Mouse (Mus musculus) heart, postnatal 0 days (tissue): ENCODE results near the gene Borcs7. TPM values are rescaled to one million over a fixed set of nuclear protein-coding genes. Genes with fewer than 3 reads are reported as not detected.
A peak's percentile ranks its signal among the peaks of the same experiment; 100 is the strongest.

ENCODE experiments used
- ATAC-seq: fragments of 200-750 bp; cut with Nextera tagmentation; 2 replicates; pipeline ENCODE4 v1.8.0; 2017; ENCODE audit warnings: low read depth, moderate number of reproducible peaks, moderate library complexity; ENCODE audit not compliant: insufficient read depth
- DNase-seq: peaks from one replicate; pipeline ENCODE4 v3.0.0-alpha.2; 2016; ENCODE audit warnings: low spot score
- H3K27ac ChIP-seq: fragments of 300-500 bp; sonication (generic); 2 replicates; pipeline ENCODE4 v1.5.1; 2014; ENCODE audit warnings: low read depth, mild to moderate bottlenecking
- H3K27me3 ChIP-seq: fragments of 300-500 bp; sonication (generic); 2 replicates; pipeline ENCODE4 v1.6.1; 2014; ENCODE audit warnings: low read length, mixed read lengths; ENCODE audit not compliant: control insufficient read depth, insufficient read depth
- H3K36me3 ChIP-seq: fragments of 300-500 bp; sonication (generic); replicated peaks from 2 replicates; pipeline ENCODE4 v1.6.1; 2014; ENCODE audit warnings: low read length, mixed read lengths; ENCODE audit not compliant: control insufficient read depth, insufficient read depth
- H3K4me1 ChIP-seq: fragments of 300-500 bp; sonication (generic); 2 replicates; pipeline ENCODE4 v1.6.1; 2014; ENCODE audit warnings: antibody characterized with exemption; ENCODE audit not compliant: control insufficient read depth, insufficient read depth
- H3K4me2 ChIP-seq: fragments of 300-500 bp; sonication (generic); 2 replicates; pipeline ENCODE4 v1.6.1; 2014; ENCODE audit warnings: low read depth, mild to moderate bottlenecking, low read length, moderate library complexity
- H3K4me3 ChIP-seq: fragments of 300-500 bp; sonication (generic); 2 replicates; pipeline ENCODE4 v1.5.1; 2014; ENCODE audit warnings: low read depth, low read length
- H3K9ac ChIP-seq: fragments of 300-500 bp; sonication (generic); replicated peaks from 2 replicates; pipeline ENCODE4 v1.6.1; 2014; ENCODE audit warnings: low read depth, low read length, mixed read lengths
- H3K9me3 ChIP-seq: fragments of 300-500 bp; sonication (generic); replicated peaks from 2 replicates; pipeline ENCODE4 v1.6.1; 2016; ENCODE audit warnings: low read length; ENCODE audit not compliant: control insufficient read depth
- CTCF ChIP-seq: IDR thresholded peaks from 2 replicates; pipeline ENCODE4 v1.5.1; 2016; ENCODE audit warnings: antibody characterized with exemption, control low read depth, low read depth
- EP300 ChIP-seq: IDR thresholded peaks from 2 replicates; pipeline ENCODE4 v1.6.1; 2016; ENCODE audit warnings: antibody characterized with exemption, low read depth
- WGBS: fragments of 180-500 bp; shearing (Covaris S2); extraction: QIAGEN DNeasy Blood & Tissue Kit; methylation state at CpG from one replicate; pipeline ENCODE4 v1.1.7; 2014; 5-methylcytosine and 5-hydroxymethylcytosine counted together
- polyA plus RNA-seq: library from polyadenylated mRNA; unstranded; fragments of >200 nt; fragmentation: Nextera tagmentation; extraction: Ambion mirVana; gene quantifications from 2 replicates; pipeline ENCODE4 v1.2.1, GENCODE M21; 2015
- total RNA-seq: library from RNA; depleted of rRNA; stranded (reverse); fragments of >200 nt; gene quantifications from 2 replicates; pipeline ENCODE4 v1.2.3, GENCODE M21; 2014; ENCODE audit warnings: low replicate concordance; rRNA removed

Borcs7 gene
- total RNA-seq (2.4 and 9.0 TPM in 2 replicates), polyA plus RNA-seq (18.7 and 22.2 TPM in 2 replicates)

GRCm38 (mm10) chr19:46689460-46690372, at the start of gene Borcs7:
TSS of gene Borcs7 (plus strand) at chr19:46689906.
- H3K9me3 ChIP-seq: no peaks in the 10 kb centered on the region
- H3K27me3 ChIP-seq: no peaks in the 10 kb centered on the region
- DNase-seq: peak; percentile 78
- WGBS: 3% methylated on average over 44 of the region's 44 CpGs
- TF ChIP-seq EP300 (no peak; the same call in 1 of the 2 replicates), CTCF (no peak)
- peak within 1 kb of the TSS; percentile 92 for H3K4me3 ChIP-seq
- H3K9ac ChIP-seq: peak within 1 kb of the TSS; percentile 71
- H3K4me2 ChIP-seq: peak within 1 kb of the TSS; percentile 72
- H3K27ac ChIP-seq: peak within 1 kb of the TSS; percentile 76
- H3K4me1 ChIP-seq: peaks cover 8% of the 10 kb centered on the region; the same call in 1 of the 2 replicates
- peak; percentile 93 for ATAC-seq
- no peaks in the 10 kb centered on the region for H3K36me3 ChIP-seq

- Histone ChIP-seq H3K27ac (peak overlapping the region; percentile 94), H3K4me3 (no peak overlapping the region), H3K9me3 (no peaks in the 10 kb centered on the region), H3K4me1 (peaks cover 75% of the 10 kb centered on the region), H3K4me2 (no peak overlapping the region), H3K27me3 (no peaks in the 10 kb centered on the region), H3K36me3 (peaks cover 20% of the 10 kb centered on the region), H3K9ac (0 out of 2 replicates have a peak overlapping the region, but pooled peaks have one; percentile 22)
- TF ChIP-seq CTCF (no peak), EP300 (no peak)
- no peak for ATAC-seq
- no peak for DNase-seq
- WGBS: 84% methylated on average over 8 of the region's 8 CpGs
Observed at GRCm38 (mm10) chr19:46640780-46641179, 48.9 kb upstream of the Borcs7 start.

GRCm38 (mm10) chr19:46641420-46642085, 48.2 kb upstream of the Borcs7 start:
- peak overlapping the region; percentile 94 for H3K27ac ChIP-seq
- H3K9me3 ChIP-seq: no peaks in the 10 kb centered on the region
- DNase-seq (peak; percentile 82), ATAC-seq (peak; percentile 50)
- H3K4me2 ChIP-seq: peak overlapping the region; percentile 33
- peak overlapping the region; percentile 22; the same call in 1 of the 2 replicates for H3K9ac ChIP-seq
- H3K4me1 ChIP-seq: peaks cover 76% of the 10 kb centered on the region
- no peak overlapping the region for H3K4me3 ChIP-seq
- WGBS: 16% methylated on average over 19 of the region's 19 CpGs
- TF ChIP-seq EP300 (no peak), CTCF (no peak)
- peaks cover 24% of the 10 kb centered on the region for H3K36me3 ChIP-seq
- H3K27me3 ChIP-seq: no peaks in the 10 kb centered on the region

GRCm38 (mm10) chr19:46642136-46642753, 47.5 kb upstream of the Borcs7 start:
- H3K9me3 ChIP-seq: no peaks in the 10 kb centered on the region
- ATAC-seq (no peak), DNase-seq (peak; percentile 56)
- 38% methylated on average over 22 of the region's 22 CpGs for WGBS
- H3K36me3 ChIP-seq: peaks cover 28% of the 10 kb centered on the region
- no peak overlapping the region for H3K4me3 ChIP-seq
- H3K4me2 ChIP-seq: peak overlapping the region; percentile 33
- H3K27me3 ChIP-seq: no peaks in the 10 kb centered on the region
- H3K9ac ChIP-seq: peak overlapping the region; percentile 22; the same call in 1 of the 2 replicates
- peak overlapping the region; percentile 94 for H3K27ac ChIP-seq
- peaks cover 79% of the 10 kb centered on the region for H3K4me1 ChIP-seq
- TF ChIP-seq CTCF (no peak), EP300 (no peak)

- Histone ChIP-seq H3K27me3 (no peaks in the 10 kb centered on the region), H3K4me1 (peaks cover 79% of the 10 kb centered on the region), H3K4me2 (peak overlapping the region; percentile 38; the same call in 1 of the 2 replicates), H3K36me3 (peaks cover 26% of the 10 kb centered on the region), H3K4me3 (no peak overlapping the region), H3K9me3 (no peaks in the 10 kb centered on the region), H3K9ac (0 out of 2 replicates have a peak overlapping the region, but pooled peaks have one; percentile 39), H3K27ac (peak overlapping the region; percentile 94)
- TF ChIP-seq EP300 (no peak), CTCF (no peak)
- DNase-seq (peak; percentile 66), ATAC-seq (no peak)
- 26% methylated on average over 5 of the region's 5 CpGs for WGBS
Observed at GRCm38 (mm10) chr19:46643236-46643635, 46.5 kb upstream of the Borcs7 start.
